Mouse (Mus musculus): ENCODE measurements around the gene Trpm3.

DNA sequence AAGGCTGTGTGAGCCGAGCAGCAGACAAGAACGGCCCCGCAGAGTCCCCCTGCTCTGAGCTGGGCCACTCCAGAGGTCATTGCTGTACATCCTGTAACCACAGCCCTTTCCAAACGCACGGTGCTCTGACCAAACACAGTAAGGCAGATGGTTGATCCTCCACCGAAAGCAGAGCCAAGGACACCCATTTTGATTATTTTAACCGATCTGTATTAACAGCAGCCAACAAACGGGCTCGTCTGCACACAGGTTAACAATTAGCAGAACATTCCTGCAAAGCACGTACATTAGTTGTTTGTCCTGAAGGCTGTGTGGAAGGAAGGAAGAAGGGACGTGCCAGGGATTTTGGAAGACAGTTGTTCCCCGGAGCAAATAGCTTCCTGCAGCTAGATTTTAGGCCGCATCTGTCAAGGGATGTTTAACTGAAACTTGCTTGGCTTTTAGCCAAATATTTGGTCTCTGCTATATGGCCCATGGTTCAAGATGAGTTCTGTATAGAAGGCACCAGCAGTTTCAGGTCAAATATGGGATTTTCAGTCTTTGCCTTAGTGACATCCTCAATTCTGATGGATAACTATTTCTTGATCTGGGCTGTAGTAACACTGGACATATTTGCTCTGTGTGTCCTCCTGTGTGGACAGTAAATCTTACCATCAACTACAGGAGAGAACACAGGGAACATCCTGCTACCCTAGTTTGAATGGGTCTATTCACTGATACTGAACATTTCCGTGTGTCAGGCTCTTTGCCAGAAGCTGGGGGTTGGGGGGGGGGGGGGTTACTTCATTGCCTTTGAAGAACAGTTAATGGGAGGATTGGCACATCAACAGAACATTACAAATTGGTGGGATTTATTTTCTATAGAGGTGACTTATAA lies 800.2 kb downstream of the Trpm3 start:
- no peak for TF ChIP-seq CTCF (IDR thresholded peaks at IDR 0.05; ENCODE audit: control insufficient read depth, insufficient read depth, insufficient replicate concordance, low read depth, low read length)
- no peak for TF ChIP-seq POLR2A (IDR thresholded peaks at IDR 0.05; ENCODE audit: control insufficient read depth, low read depth, low read length)
